Mouse (Mus musculus): Measurements from ENCODE around the gene Kti12.

Gene Kti12

GRCm38 (mm10) chr4:108866806-108867205 lies 19.2 kb downstream of the Kti12 start:
- no peak for DNase-seq (ENCODE audit: extremely low read depth, low read depth, low spot score)

- DNase-seq (ENCODE audit: extremely low read depth, low read depth, low spot score) = no peak
These were observed 22.3 kb downstream of the Kti12 start for GRCm38 (mm10) chr4:108869730-108870374.

GRCm38 (mm10) chr4:108873746-108874145 lies 26.2 kb downstream of the Kti12 start:
- no peak for DNase-seq (ENCODE audit: extremely low read depth, low read depth, low spot score)

- no peak for DNase-seq (ENCODE audit: extremely low read depth, low read depth, low spot score)
These were observed 30.3 kb downstream of the Kti12 start for GRCm38 (mm10) chr4:108877901-108878300.

- DNase-seq (ENCODE audit: extremely low read depth, low read depth, low spot score) = no peak
These were observed 31.6 kb downstream of the Kti12 start, which contains the start of gene Rab3b for GRCm38 (mm10) chr4:108878963-108879822. TSS of gene Rab3b (plus strand) at chr4:108879063.

GRCm38 (mm10) chr4:108883815-108884214 lies 36.2 kb downstream of the Kti12 start:
- no peak for DNase-seq (ENCODE audit: extremely low read depth, low read depth, low spot score)

- no peak for DNase-seq (ENCODE audit: extremely low read depth, low read depth, low spot score)
These were observed 39.9 kb downstream of the Kti12 start for GRCm38 (mm10) chr4:108887456-108887855.

- no peak for DNase-seq (ENCODE audit: extremely low read depth, low read depth, low spot score)
These were observed 43.3 kb downstream of the Kti12 start for GRCm38 (mm10) chr4:108890876-108891275.

All from fat pad, adult 2 months (tissue).